Mouse (Mus musculus): ENCODE results near the gene Jaml.
"Not testable (repeated sequence)": the region's sequence is repeated elsewhere in the genome, so short reads cannot be mapped to it uniquely, and the experiment has no call there.

The Jaml gene

DNA sequence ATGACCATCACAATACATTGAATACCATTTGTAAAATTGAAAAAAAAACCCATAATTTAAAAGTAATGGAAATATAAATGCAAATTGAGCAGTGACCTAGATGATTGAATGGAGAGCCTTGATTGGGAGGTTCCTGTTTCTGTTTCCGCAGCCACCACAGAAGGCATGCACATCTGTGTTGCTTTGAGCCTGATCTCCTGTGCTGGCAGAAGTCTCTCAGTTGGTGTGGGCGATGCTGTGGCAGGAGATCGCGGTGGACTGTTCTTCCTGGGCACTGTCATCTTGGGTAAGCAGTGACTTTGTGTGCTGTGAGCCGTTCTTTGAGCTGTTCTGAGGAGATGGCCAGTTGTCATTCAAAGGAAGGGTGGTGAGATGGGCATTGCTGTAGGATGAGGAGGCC is at the start of gene Jaml:
Gene Jaml, plus strand, starts transcription at position 173 of the 400 bp plus-strand sequence.
- no peak for DNase-seq (ENCODE audit: extremely low read depth, low read depth, low spot score)

GRCm38 (mm10) chr9:45030341-45030740 is 48.6 kb upstream of the Jaml start:
- no peak for DNase-seq (ENCODE audit: extremely low read depth, low read depth, low spot score)

GRCm38 (mm10) chr9:45032261-45032660 is 46.7 kb upstream of the Jaml start:
- DNase-seq (ENCODE audit: extremely low read depth, low read depth, low spot score), result no peak

DNA sequence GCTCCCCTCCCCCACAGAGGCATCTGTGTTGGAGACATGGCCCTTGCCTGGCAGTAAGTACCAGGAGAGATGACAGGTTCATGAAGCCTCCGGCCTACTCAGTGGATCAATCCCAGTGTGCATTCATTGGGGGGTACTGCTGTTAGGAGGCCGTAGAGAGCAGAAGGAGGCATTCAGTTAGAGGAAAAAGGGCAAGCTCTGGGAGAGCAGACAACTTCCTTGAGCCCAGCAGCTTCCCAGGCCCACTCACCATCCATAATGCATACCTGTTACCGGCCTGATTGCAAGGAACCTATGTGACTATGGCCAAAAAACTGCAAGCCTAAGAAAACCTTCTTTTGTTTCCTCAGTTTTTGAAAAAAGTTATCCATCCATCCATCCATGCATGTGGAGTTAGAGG is 44.5 kb upstream of the Jaml start:
- no peak for DNase-seq (ENCODE audit: extremely low read depth, low read depth, low spot score)

DNA sequence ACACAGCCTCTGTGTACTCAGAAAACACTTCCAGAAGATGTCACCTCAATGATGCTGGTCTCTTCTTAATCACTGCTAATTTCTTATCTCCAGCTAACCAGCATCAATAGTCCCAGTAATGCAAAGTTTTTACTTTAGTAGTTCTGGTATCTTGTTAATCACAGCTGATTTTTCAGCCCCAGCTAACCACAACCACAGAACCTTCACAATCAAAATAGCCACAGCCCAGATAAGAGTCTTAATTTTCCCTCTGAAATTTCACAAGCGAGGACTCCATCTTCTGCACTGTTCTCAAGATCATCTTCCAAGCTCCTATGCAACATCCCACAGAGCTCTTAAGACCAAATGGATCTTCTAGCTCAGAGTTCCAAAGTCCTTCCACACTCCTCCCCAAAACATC is 41.2 kb upstream of the Jaml start:
- DNase-seq (ENCODE audit: extremely low read depth, low read depth, low spot score), result not testable (repeated sequence)

DNA sequence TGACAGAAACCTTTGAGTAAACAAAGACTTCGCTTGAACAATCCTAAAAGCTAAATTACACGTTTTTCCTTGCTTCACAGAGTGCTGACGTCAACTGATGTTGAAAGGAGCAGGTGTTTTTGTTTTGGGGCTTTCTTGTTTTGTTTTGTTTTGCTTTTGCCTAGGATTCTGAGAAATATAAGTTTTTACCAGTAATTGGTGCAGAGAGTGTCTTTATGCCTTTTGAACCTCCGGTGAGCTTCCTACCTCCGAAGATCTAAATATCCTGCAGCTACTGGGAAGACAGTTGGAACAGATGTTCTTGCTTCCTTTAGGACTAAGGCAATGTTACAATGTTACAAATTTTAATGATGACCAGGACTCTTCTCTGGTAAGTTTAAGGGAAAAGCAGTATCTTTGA is 39.5 kb upstream of the Jaml start, which contains the start of gene Mpzl2:
Gene Mpzl2, plus strand, starts transcription at position 301 of the 400 bp plus-strand sequence.
- DNase-seq (ENCODE audit: extremely low read depth, low read depth, low spot score), result no peak

GRCm38 (mm10) chr9:45040066-45040845 is 38.7 kb upstream of the Jaml start:
- DNase-seq (ENCODE audit: extremely low read depth, low read depth, low spot score), result no peak

DNA sequence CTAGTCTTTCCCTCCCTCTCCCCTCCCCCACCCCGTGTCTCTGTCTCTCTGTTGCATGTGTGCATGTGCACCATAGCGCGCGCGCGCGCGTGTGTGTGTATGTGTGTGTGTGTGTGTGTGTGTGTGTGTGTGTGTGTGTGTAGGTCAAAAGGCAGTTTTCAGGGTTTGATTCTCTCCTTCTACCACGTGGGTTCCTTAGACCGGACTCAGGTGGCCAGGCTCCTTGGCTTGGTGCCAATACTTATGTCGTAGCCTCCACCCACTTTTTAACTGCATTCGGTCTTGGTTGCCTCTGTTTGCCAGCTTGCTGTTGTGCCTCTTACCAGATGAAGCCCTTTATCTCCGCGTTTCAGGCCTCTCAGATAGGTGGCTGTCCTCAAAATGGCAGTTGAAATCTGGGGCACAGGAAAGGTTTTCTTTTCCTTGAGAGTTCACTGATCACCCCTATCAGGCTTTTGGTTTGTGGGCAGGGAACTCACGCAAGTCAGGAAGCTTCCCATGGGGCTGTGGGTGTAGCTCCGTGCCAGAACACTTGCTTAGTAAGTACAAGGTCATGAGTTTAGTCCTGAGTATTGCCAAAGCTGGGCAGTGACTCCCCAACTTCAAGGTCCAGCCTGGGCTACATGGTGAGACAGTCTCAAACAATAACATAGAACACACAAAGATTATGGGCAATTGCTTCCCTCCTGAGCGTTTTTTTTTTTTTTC is 37.7 kb upstream of the Jaml start:
- DNase-seq (ENCODE audit: extremely low read depth, low read depth, low spot score), result peak; percentile 69

DNA sequence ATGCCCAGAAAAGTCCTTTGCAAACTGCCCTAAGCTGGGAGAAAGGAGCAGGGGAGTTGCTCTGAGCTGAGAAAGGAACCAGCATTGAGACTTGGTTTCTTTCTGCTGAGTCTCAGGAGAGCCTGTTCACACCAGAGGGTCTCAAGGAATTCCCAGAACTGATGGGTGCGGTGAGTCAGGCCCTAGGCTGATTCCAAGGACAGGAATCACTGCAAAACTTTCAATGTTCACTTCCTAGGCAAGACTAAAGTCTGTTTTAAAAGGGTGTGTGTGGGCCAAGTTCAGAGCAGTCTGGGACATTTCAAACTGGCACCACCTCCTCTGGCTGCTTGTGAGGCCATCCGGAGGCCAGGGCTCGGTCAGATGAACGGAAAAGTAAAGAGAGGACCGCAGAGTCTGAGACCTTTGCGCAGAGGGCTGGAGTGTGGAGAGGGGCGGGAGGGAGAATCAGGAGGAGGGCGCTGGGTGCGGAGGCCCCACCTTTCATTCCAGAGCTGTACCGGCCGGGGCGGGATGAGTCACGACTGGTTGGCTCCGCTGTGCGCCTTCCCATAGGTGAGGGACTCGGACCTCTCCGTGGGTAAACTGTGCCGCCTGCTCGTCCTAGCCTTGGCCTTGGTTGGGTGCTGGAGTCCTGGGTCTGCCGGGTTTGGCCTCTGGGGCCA is 36.8 kb upstream of the Jaml start:
- DNase-seq (ENCODE audit: extremely low read depth, low read depth, low spot score), result no peak

DNA sequence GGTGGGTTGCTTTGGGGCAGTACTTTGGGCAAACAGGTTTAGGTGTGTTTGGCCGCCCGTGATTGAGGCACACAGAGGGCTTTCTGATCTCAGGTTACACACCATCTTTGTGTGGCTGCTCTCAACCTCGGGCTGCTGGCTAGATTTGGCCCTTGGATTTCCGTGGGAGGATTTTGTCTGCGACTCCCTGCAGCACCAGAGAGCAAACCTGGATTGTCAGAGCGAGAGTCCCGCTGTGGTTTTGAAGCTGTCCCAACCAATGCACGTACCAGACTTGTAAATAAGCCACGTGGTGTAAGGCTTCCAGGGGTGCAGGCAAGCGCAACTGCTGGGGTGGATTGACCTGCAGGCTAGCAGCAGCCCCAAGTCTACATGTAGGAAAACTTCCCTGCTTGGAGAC is 36.0 kb upstream of the Jaml start:
- no peak for DNase-seq (ENCODE audit: extremely low read depth, low read depth, low spot score)

DNA sequence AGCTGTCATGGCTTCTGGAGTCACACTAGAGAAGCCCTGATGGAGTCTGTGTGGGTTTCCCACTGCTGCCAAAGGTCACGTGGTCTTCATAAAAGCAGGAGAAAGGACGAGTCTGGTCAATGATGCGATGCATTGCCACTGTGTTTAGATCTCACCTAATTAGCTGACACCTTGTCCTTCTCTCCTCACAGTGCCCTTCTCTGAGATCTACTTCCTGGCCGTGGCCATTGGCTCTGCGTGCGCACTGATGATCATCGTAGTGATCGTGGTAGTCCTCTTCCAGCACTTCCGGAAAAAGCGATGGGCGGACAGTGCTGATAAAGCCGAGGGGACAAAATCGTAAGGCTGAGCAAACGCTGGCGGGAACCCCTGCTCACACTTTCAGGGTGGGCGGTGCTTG is 32.0 kb upstream of the Jaml start:
- no peak for DNase-seq (ENCODE audit: extremely low read depth, low read depth, low spot score)

DNA sequence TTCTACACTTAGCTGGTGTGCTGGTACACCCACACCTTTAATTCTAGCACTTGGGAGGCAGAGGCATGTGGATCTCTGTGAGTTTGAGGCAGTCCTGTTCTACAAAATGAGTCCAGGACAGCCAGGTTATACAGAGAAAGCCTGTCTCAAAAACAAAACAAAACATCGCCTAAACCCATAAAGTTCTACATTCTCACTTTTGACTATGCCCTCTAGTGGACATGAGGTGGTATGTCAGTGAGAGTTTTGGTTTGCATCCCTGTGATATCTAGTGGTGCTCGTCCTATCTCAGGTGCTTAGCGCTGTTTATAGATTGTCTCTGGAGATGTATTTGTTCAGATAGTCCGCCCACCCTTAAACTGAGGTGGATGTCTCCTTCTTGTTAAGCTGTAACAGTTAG is 30.5 kb upstream of the Jaml start:
- no peak for DNase-seq (ENCODE audit: extremely low read depth, low read depth, low spot score)

- DNase-seq (ENCODE audit: extremely low read depth, low read depth, low spot score), result no peak
Observed at GRCm38 (mm10) chr9:45049731-45050130, 29.3 kb upstream of the Jaml start.

GRCm38 (mm10) chr9:45050301-45050700 is 28.7 kb upstream of the Jaml start:
- no peak for DNase-seq (ENCODE audit: extremely low read depth, low read depth, low spot score)

DNA sequence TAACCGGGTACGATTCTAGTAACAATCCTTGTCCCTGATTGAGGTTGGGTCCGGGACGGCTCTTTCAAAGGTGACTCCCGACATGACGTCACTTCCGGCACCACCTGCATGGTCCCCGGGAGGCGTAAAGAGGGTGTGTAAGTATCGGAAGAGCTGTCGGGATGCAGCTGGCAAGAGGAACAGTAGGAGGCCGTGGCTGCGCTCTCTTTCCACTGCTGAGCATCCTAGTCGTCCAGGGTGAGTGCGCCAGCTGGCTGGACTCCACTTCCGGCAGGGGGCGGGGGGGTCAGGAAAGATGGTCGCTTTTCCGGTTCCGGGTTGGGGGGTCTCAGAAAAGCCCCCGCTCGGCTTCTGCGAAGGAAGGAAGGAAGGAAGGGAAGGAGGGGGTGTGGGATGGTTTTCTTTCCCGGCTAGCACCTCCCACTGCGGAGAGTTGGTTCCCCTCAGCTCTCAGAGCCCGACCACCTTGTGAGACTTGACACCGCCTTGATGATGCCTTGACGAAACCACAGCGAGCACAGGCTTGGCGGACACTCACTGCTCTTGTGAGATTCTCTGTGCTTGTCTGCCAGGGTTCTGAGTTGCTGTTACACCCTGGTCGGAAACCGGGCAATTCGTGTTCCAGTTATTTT is 23.8 kb upstream of the Jaml start, which contains the start of gene Mpzl3:
Gene Mpzl3, plus strand, starts transcription at position 105 of the 632 bp plus-strand sequence.
- DNase-seq (ENCODE audit: extremely low read depth, low read depth, low spot score), result no peak

DNA sequence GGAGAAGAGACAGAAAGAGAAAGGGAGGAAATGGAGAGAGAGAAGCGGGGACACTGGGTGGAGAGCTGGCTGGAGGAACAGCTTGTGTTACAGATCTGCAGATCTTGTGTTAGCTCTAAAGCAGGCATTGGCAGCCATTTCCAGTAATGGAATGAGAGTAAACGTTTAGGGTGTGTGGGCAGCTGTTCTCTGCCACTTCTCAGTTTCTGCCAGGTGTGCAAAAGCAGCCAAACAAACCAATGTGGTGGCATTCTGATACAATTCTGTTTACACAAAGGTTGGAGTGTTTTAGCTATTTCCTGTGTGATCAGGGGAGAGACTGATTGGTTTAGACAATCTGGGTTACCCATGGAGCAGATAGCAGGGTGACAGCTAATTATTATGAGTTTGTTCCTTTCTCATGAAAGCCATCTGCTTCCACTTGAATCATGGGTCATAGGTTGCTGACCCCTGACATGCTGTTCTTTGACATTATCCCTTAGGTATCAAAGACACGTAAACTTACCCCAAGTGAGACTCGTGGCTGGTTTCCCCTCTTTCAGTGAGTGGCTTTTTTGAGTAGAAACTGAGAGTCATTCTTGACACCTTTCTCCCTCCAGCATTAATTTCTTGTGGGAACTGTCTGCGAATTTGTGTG is 20.6 kb upstream of the Jaml start:
- DNase-seq (ENCODE audit: extremely low read depth, low read depth, low spot score), result no peak

DNA sequence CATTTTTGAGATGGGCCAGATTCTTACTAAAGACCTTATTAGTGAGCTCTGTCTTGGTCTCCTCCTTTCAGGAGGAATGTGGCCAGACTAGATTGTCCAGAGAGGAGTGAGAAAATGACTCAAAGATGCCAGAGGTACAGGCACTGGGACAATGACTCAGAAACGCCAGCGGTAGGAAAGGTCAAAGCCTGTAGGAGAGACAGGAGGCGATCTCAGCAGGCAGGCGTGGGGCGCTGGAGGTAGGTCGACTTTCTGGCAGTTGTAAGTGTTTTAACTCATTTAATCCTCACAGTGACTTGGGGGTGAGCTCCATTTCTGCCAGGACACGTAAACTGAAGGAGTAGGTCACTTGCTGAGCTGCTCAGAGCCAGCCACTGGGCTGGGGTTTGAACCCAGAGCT is 18.8 kb upstream of the Jaml start:
- DNase-seq (ENCODE audit: extremely low read depth, low read depth, low spot score), result no peak

DNA sequence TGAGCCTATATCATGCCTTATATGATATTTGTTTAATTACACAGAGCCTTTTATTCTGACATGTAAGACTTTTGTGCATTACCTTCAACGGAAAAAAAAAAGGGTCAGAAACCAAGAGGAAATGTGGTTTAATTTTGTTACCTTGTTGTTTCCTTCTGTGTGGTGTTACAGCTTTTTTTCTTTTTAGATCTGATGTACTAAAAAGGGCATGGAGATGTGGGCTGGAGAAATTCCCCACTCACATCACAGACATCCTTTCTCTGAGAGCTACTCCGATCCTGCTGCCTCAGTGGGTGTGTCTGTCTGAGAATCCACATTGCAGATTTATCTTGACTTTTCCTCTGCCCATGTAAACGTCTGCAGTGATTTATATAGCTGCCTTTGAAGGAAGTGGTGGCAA is 16.3 kb upstream of the Jaml start:
- no peak for DNase-seq (ENCODE audit: extremely low read depth, low read depth, low spot score)

- no peak for DNase-seq (ENCODE audit: extremely low read depth, low read depth, low spot score)
Observed at GRCm38 (mm10) chr9:45064421-45064820, 14.6 kb upstream of the Jaml start.

DNA sequence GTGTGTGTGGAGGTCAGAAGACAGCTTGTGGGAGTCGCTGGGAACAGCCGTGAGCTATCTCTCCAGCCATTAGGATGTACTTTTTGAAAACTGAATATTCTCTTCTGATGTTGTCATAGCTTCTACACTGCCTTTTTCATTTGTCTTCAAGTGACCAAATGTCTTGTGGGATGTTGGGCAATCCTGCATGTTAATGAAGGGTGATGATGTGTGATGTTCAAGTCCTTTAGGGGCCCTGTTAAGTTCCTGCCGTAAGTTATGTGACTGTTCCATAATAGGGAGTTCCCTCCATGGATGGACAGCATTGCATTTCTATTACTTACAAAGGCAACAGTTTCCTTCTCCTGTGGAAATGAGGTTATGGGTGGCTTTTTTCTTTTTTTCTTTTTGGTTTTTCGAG is 12.2 kb upstream of the Jaml start:
- DNase-seq (ENCODE audit: extremely low read depth, low read depth, low spot score), result no peak

- DNase-seq (ENCODE audit: extremely low read depth, low read depth, low spot score), result no peak
Observed at GRCm38 (mm10) chr9:45071800-45072199, 7.2 kb upstream of the Jaml start.
